Mouse (Mus musculus): ENCODE results near the gene Wwp2.

- TF ChIP-seq CTCF (IDR thresholded peaks at IDR 0.05; ENCODE audit: low read depth) (no peak), EP300 (optimal IDR thresholded peaks at IDR 0.05) (no peak)
These were observed 52.4 kb downstream of the Wwp2 start for GRCm38 (mm10) chr8:107488551-107488950.

Data from stomach, postnatal 0 days (tissue).